Mouse (Mus musculus): ENCODE data around the gene Pde4d. TPM values are rescaled to one million over a fixed set of nuclear protein-coding genes. Genes with fewer than 3 reads are reported as not detected.

Gene Pde4d
- total RNA-seq, 2 experiments from 2014 or later, result 36.9 to 46.8 TPM

GRCm38 (mm10) chr13:109746492-109746891 is 1296.7 kb downstream of the Pde4d start:
- no peak for DNase-seq
- intact Hi-C loops (cut with DNase I), result no loop called here

DNA sequence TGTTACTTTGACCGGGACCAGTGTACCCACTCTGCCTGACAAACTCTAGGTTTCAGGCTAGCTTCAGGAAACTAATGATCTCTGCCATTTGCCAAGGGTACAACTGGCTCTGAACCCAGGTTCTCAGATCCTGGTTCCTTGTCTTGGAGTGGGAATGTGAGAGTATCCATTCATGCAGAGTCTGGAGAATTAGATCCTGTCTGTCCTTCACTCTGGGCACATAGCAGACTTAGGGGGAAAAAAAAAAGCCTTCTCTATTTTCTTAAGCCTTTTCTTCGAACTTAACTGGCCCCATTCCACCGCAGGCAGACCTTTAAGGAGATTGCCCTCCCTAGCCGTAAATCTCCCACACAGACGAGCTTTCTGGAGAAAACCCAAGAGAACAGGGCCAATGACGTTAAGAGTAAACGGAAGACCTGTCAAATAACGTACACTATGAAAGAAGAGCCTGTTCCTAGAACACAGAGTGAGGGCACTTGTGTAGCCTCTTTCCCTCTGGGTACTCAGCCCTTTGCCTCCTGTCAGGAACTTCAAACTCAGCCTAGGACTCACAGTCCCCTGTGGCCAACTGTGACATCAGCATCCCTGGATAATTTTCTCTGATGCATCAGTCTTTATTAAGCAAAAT is 1302.6 kb downstream of the Pde4d start:
- intact Hi-C loops (cut with DNase I), result no loop called here
- DNase-seq, result no peak

- no peak for DNase-seq
- intact Hi-C loops (cut with DNase I), result loop anchor here (5.0 kb wide), 1 partner anchor 140 kb away; no protein-coding TSS in a partner anchor
These were observed 1307.1 kb downstream of the Pde4d start for GRCm38 (mm10) chr13:109756854-109757253.

- intact Hi-C loops (cut with DNase I), result loop anchor here (5.0 kb wide), 1 partner anchor 142 kb away; no protein-coding TSS in a partner anchor
- DNase-seq, result peak; percentile 29 to 37
These were observed 1309.5 kb downstream of the Pde4d start for GRCm38 (mm10) chr13:109759201-109759600.

DNA sequence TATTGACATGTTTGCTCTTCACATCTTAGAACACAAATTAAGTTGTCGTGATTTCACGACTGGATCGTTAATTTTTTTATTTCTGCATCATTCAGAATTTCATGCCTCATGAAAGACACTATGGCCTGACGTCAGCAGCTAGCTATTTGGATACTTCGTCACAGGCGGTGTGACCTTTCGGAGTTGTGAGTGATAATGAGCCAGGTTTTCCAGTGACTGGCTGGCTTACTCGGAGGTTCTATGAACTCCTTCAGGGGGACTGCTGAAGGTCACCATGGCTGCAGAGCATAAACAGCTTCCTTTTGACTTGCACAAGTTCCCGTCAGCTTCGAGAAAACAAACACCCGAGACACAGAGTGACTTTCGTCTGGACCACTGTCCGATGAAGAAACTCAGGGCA is 1311.3 kb downstream of the Pde4d start:
- intact Hi-C loops (cut with DNase I), result no loop called here
- DNase-seq, result peak; percentile 9 to 12

DNA sequence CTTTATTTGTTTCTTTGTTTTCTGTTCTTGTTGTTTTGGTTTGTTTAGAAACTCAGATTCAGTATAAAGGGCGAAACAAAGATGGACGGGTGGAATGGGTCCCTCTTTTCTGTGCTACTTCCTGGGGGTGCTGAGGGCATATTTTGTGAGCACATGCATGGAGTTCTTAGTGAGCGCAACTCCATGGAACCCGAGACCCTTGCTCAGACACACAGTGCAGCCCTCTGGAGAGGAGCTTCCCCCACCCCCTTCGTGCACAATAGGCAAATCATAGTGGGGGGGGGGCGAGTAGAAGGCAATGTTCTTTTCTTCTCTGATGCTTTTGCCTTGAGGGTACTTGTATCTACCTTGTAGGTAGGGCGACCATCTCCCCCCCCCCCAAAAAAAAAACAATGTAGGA is 1325.0 kb downstream of the Pde4d start:
- intact Hi-C loops (cut with DNase I), result loop anchor here (5.0 kb wide), 1 partner anchor 243 kb away; no protein-coding TSS in a partner anchor
- no peak for DNase-seq

GRCm38 (mm10) chr13:109775197-109775596 is 1325.4 kb downstream of the Pde4d start:
- intact Hi-C loops (cut with DNase I), result loop anchor here (5.0 kb wide), 1 partner anchor 242 kb away; no protein-coding TSS in a partner anchor
- no peak for DNase-seq

DNA sequence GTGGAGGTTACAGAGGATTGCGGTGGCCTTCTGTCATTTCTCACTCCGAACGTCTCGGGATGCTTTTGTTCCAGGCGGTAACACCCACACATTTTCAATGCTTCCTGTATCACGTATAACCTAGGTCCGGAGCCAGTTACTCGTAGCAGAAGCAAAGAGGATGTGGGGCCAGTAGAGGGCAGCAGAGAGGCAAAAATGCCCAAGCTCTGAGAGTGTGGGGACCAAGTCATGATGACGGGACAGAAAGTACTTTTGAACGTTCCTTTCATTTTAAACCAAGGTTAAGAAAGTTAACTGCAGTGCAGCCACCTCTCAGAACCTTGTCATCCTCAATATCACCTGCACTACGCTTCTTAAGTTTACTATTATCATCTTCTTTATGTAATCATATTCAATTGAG is 1326.4 kb downstream of the Pde4d start:
- peak; percentile 90 to 93 for DNase-seq
- intact Hi-C loops (cut with DNase I), result loop anchor here (1.0 to 5.0 kb wide), 2 partner anchors 131 to 241 kb away; no protein-coding TSS in a partner anchor

DNA sequence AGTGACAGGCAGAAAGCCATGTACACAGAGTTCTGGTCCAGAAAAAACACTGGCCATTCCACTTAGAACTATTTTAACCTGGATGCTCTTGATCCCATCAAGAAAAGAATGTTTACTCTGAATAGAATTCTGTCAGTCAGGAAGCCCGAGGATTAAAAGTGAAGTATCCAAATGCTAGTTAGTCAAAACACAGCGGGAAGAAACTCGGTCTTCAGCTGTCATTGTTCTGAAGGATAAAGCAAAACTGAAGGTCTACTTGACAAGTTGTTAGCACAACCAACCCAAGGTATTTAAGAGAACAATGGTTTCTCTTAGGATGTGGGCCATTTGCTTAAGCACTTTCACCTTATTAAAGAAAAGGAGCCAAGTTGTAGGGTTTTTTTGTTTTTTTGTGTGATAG is 1327.2 kb downstream of the Pde4d start:
- intact Hi-C loops (cut with DNase I), result loop anchor here (1.0 to 5.0 kb wide), 2 partner anchors 130 to 240 kb away; no protein-coding TSS in a partner anchor
- no peak for DNase-seq

DNA sequence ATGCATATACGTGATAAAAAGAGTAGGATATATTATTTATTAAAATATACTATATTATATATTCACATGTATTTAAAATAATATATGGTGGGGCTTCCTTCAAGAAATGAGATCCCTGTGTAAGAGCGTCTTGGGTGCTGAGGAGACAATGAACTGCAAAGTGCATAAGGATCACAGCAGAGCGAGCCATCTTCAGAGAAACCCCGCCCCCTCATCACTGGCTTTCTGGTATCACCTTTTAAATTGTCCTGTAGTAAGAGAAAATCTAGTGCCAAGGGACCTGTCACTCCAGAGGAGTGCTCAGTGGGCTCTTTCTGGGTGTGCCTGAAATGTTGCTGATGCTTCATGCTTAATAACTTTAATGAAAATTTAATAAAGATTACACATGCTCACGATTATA is 1327.7 kb downstream of the Pde4d start:
- no peak for DNase-seq
- intact Hi-C loops (cut with DNase I), result loop anchor here (5.0 kb wide), 1 partner anchor 240 kb away; no protein-coding TSS in a partner anchor

DNA sequence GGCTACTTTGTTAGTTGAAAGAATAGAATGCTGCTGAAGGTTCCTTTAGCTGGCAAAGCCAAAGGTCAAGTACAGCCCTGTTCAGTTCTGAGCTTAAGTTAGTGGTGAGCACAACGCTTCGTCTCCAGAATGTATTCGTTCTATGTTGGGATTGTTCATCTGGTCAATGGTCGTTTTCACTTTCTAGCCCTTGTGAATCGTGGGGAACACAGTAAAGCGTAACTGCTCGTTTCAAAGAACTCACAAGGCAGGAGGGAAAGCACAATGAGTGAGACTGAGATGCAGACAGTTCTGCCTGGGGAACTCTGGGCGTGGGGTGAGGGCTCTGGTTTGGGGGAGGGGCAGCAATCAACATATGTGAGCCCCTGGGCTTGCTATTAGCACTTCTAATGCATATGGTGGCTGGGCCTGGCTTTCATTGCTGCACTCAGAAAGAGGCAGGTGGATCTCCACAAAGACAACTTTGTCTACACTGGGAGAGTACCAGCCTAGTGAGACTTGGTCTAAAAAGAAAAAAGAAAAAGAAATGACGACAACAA is 1328.6 kb downstream of the Pde4d start:
- intact Hi-C loops (cut with DNase I), result loop anchor here (5.0 kb wide), 1 partner anchor 239 kb away; no protein-coding TSS in a partner anchor
- no peak for DNase-seq

- intact Hi-C loops (cut with DNase I), result loop anchor here (1.0 kb wide), 1 partner anchor 39 kb away; no protein-coding TSS in a partner anchor
- no peak for DNase-seq
These were observed 1331.7 kb downstream of the Pde4d start for GRCm38 (mm10) chr13:109781466-109781865.

- no peak for DNase-seq
- intact Hi-C loops (cut with DNase I), result no loop called here
These were observed 1338.9 kb downstream of the Pde4d start for GRCm38 (mm10) chr13:109788604-109789003.

DNA sequence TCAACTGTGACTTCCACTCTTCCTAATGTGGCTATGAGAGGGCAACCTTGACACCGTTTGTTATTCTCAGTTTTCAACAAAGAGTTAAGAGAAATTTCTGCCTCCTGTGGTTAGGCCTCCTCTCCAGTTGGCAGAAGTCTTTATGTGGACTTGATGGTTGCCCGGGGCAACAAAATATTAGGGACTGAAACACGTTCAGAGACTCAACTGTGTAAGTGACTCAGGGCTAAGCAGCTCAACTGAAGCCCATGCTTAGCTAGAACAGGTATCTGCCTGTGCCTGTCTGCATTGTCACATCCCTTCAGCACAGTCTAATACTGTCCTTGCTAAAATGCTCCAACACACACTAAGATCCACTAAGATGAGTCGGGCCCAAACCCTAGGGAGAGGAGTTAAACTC is 1339.4 kb downstream of the Pde4d start:
- intact Hi-C loops (cut with DNase I), result no loop called here
- no peak for DNase-seq

DNA sequence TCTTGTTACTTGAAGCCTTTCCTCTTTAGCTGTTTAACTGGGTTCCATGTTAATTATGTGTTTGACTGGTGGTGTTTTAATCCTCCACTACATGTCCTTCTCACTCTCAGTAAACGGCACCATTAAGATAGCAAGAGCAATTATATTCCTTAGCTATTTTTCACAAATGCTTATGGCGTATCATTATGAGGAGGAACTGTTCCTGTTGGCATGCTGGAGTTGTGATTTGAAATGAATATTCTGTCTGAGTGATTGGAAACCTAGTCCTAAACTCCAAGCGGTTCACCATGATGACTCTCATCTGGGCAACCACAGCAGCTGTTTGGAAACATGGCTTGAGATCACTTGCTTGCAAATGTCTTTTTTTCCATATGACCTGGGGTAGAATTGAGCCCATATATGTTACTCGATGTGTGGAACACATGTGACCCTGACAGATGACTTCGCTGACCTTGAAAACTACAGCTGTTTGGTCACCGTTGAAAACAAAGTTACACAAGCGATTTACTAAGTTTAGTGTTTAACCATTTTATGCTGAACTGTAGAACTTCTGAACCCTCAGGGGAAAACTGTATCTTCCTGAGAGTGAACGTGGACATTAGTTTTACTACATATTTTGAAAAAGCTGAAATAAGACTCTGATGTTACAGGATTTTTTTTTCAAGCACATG is 1340.4 kb downstream of the Pde4d start:
- intact Hi-C loops (cut with DNase I), result no loop called here
- no peak for DNase-seq

GRCm38 (mm10) chr13:109793918-109794317 is 1344.2 kb downstream of the Pde4d start:
- intact Hi-C loops (cut with DNase I), result no loop called here
- DNase-seq, result no peak

DNA sequence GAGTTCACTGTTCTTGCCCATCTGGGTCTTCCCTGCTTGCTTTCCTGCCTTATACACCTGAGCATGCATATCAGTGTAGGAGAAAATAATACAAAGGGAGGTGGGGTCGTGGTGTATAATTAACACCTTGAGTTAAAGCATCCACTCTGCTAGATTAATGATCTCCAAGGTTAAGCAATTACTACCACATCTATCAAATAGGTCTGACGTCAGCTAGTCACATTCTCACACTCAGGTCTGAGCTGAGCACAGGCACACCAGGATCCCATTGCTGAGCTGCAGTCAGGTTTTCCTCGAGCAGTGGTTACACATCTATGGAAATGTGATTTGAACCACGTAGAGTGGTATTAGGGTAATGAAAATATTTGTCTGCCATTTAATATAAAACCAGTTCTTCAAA is 1348.9 kb downstream of the Pde4d start:
- DNase-seq, result no peak
- intact Hi-C loops (cut with DNase I), result no loop called here

GRCm38 (mm10) chr13:109802201-109802600 is 1352.5 kb downstream of the Pde4d start:
- no peak for DNase-seq
- intact Hi-C loops (cut with DNase I), result no loop called here

GRCm38 (mm10) chr13:109806193-109806966 is 1356.6 kb downstream of the Pde4d start:
- intact Hi-C loops (cut with DNase I), result no loop called here
- no peak for DNase-seq

DNA sequence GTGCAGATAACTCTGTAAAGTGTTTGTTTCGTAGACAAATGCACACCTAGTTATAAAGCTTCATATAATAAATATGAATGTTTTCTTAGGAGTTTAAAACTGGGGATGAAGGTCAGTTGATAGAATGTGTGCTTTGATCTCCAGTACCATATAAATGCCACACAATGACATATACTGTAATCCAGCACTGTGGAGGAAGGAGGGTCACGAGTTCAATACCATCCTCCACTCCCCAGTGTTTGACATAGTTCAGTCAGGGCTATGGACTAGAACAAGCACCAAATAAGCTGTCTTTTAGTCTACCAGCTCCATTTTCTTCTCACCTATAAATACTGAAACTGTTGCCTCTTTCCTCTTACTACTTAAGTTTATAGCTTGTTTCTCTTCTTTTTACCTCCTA is 1357.3 kb downstream of the Pde4d start:
- no peak for DNase-seq
- intact Hi-C loops (cut with DNase I), result no loop called here

GRCm38 (mm10) chr13:109807446-109807845 is 1357.7 kb downstream of the Pde4d start:
- DNase-seq, result no peak
- intact Hi-C loops (cut with DNase I), result no loop called here

Measured in heart, postnatal 14 days (tissue).